Mouse (Mus musculus): ENCODE data around the gene Mecom.

The Mecom gene

DNA sequence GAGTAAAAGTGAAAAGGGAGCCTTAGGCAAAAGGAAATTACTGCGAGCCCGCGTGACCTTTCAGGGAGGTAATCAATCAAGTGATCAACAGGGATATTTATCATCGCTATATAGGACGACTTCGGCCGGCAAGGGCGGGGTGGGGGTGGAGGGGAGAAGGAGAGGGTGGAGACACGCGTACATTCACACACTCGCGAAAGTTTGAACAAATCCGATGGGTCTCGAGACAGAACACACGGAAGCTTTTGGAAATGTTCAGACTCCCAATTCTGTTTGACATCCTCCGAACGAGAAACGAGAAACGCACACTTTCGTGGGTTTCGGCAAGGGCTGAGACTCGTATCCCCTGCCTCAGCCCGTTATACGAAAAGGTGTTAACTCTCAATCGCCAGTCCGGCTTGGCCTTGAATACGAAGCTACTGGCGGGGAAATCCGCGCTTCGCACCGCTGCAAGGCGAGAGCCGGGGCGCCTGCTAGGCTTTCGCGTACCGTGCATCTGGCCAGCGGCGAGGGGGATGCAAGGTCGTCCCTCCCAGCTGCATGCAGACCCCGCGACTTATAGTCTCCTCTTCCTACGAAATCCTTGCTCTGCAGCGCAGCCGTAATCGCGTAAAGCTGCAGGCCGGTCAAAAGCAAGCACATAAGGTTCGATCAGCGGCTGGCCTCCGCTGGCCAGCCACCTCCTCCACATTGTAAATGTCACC is 33.6 kb downstream of the Mecom start:
- no peak for DNase-seq (ENCODE audit: low spot score in 2 of 2)

DNA sequence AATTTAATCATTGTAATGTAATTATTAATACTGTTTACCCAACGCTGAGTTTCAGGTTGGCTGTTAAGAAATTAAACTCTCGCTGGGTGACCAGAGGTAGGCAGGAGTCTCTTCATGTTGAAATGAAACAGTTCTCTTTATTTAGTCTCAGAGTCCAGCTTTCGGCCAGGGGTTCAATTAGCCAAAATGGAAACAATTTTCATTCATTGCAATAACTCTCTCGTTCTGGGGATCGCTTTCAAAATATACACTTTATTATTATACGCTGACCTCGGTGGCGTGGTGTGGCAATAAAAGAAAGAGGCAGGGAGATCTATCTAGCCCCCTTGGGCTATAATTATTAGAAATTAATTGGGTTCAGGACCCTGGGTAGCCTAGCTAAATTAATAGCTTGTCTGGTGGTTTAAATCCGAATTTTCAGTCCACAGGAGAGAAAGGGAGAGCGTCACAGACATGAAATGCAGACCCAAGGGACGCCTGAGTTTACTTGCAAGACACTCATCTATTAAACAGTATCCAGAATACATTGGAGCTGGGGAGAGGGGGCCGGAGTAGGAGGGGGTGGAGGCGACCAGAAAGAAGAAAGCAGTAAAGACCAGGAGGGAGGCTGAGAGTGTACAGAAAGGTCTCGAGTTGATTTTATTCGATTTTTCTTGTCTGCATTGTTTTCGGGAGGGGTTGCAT is 34.4 kb downstream of the Mecom start:
- DNase-seq (ENCODE audit: low spot score in 2 of 2): no peak

DNA sequence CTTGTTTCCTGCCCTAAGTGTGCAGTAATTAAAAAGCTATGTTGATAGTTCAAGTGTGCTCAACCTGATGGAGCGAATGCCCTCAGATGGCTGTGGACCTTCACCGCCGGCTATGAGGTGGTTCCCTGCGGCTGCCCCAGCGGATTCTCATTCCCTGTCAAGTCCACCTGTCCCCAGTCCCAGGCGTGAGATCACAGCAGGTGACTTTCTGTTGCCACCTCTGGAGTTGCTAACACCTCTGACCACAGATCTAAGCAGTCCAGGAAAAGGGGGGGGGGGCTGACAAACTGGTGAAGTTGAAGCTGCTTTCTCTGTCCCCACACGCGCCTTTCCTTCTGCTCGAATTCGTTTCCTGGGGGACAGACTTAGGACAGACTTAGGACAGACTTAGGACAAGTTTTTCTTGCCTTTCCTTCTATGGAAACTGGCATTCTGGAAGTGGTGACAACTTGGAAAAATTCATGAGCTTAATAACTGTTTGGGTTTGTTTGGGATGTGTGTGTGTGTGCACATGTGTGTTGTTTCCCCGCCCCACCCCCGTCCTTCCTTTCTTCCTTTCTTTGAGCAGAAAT is 35.3 kb downstream of the Mecom start:
- no peak for DNase-seq (ENCODE audit: low spot score in 2 of 2)

DNA sequence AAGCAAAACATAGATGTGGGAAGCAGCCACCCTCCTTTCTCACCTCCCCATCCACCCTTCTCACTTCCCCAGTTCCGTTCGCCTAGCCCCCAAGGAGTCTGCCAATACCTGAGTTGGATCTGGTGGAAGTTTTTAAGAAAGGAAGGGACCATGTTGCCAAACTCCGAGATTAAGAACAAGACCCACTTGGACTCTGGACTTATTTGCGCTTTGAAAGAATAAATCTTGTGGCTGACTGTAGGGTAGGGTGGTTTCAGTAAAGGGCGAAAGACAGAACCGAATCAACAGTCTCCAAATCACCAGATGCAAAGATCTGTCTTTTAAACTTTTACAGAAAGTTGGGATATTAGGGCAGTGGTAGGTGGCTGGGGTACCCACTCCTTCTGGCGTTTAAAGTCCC is 36.0 kb downstream of the Mecom start:
- no peak for DNase-seq (ENCODE audit: low spot score in 2 of 2)

DNA sequence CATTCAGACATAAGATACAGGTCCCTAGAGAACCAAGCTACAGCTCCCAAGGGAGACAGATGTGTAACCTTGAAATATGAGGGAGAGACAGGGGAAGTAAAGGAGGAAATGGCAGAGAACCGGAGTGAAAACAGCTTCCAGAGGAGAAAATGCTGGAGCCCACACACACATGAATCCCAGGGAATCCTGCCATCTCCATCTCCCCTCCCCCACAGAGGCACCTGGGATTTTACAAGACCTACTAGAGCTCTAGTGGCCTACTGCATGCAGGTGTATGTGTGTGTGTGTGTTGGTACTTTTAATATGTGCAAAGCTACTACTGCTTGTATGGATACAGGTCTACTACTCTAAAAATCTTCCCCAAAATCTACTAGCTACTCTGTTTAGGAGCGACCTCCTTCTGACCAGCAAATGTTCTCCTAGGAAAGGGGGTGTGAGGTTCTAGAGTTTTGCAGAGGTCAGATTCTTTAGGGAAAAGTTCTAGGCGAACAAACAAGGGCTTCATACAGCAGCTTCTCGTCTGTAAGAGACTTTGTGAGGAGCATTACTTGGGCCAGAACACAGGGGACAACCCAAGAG is 36.7 kb downstream of the Mecom start:
- no peak for DNase-seq (ENCODE audit: low spot score in 2 of 2)

DNA sequence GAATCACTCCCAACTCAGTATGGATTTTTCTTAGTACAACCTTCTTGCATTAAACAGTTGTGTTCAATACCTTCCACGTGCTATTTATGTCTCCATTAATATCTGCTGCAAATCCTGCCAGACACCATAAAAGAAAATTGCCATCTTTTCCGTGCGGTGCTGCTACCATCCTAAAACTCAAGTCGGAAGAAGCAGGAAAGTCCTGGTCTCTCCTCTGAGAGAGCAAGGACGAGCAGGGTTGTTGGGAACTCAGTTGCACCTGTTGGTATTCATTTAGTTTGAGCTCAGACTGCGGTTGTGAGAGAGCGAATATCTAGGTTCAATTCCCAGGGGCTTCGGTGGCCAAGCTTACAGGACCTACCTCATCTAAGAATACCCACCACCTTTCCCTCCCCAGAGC is 37.2 kb downstream of the Mecom start:
- no peak for DNase-seq (ENCODE audit: low spot score in 2 of 2)

DNA sequence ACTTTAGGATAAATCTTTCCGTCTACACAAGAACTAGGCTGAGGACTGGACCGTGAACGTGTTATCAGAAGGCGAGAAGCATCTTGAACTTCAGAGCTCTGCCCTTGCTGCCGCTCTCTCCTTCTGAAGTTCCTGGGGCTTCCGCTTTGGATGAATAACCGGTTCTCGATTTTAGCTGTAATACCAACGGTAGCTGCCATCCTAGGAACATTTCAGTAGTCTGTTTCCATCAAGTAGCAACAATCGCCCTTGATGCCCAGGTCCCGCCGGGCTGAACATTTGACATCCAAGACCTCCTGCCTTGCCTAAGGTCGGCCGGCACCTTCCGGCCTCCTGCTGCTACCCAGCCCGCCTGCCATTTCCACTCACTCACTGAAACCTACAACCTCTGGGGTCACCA is 37.7 kb downstream of the Mecom start:
- no peak for DNase-seq (ENCODE audit: low spot score in 2 of 2)

DNA sequence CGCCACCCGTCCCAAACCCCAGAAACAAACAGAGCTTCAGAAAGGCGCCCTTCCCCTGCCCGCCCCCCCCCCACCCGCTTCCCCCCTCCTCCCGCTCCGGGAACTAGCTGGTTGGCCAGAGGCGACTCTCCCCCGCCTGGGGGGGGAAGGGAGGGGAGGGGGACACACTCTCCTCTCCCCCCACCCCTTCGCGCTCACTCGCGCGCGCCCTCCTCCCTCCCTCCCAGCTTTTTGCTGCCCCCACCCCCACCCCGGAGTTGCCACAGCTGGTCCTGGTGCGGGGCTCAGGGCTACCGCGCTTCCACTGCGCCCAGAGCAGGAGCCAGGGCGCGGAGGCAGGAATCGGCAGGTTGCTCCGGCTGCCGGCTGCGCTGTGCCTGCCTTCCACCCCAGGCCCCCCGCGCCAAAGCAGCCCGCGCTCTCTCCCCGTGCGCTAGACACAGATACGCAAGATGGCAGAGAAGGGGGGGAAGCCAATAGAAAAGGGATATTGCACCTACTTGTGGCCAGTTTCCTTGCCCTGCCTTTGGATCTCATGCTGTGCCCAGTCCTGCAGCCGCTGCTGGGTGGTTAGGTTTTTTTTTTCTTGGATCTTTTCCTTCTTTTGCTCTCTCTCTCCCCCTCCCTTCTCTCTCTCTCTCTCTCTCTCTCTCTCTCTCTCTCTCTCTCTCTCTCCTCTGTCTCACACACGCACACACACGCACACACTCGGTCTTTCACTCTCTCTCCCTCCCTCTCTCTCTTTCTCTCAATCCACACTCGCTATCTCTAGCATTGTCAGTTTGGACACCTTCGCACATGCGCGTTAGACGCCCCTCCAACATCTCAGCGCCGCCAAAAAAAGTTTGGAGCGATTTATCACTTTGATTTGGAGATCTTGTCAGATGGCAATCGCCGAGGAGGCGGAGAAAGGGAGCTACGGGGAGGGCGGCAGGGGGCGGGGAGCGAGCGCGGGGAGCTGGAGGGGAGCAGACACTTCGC is 38.6 kb downstream of the Mecom start:
- no peak for DNase-seq (ENCODE audit: low spot score in 2 of 2)

DNA sequence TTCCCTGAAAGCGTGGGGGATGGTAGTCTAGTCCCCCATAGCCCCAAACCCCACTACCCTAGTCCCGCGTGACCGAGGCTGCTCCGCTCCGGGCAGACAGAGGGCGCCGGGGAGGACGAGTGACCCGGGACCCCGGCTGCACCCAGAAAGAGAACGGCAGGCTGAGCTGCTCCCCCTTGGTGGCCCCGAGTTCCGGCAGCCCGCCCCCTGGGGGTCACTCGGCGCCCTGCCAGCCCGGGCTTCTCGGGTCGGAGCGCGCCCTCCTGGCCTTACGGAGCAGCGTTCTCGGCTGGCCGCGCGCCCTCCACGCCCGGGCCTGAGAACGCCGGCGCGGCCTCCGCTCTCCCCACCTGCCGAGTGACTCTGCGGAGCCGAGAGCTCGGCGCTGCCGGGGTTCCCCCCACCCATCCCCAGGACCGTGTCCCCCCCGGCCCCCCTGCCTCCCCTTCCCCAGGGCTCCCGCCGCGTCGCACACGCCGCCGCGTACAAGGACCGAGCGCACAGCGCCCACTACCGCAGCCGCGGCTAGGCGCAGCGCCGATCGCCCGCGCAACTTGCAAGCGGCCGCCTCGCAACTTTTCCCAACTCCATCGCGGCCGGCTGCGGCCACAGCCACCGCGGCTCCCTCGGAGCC is 39.4 kb downstream of the Mecom start:
- peak in 1 of 2 experiments; percentile 49 for DNase-seq (ENCODE audit: low spot score in 2 of 2)

DNA sequence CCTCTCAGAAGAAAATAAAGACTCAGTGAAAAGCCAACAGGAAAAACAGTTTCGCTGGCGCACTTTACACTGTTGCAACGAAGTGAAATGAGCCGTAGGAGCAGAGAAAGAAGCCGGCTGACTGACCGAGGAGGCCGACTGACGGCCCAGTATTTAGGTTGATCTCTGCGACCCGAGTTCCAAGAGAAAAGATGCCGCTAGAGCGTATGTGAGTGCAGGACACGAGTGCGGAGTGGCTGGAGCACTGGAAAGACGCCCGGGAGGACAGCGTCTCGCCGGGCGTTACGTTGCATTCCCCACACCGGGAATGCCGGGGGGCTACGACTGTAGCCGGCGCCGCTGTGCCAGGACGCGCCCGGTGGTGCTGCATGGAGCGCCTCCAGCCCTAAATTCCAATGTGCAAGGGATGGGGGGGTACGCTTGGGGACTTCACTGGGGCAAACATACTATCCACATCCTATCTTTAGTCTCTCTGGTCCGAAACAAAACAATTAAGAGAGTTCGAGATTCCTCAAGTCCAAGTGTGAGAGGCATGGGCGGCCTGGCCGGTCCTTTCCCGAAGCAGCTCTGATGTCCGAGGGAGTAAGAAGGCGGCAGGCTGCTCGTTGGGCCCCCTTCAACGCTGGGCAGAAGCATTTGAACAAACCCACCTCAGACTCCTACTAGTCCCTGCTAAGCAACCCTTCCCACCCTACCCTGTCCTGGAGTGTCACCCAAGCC is 40.1 kb downstream of the Mecom start:
- no peak for DNase-seq (ENCODE audit: low spot score in 2 of 2)

DNA sequence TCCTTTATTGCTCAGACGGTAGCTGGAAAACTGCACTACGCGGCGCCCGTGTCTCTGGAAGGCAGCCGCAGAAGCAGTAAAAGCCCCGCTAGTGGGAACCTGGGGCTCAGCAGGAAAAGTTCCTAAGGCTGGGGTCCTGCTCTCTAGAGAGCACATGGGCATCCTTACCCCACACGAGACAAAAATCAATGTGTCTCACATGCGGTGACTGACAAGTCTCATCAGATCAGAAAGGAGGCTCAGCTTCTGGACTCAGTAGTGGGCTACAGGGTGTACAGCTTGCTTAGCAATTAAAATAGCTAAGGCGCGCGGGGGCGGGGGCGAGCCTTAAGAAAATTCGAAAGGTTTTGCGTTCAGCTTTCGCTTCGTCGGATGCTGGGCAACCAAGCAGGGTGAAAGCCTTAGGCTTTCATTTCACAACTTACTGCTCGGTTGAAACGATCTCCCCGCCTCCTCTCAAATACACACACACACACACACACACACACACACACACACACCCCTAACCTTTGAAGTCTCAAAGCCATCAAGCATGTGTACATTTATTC is 40.7 kb downstream of the Mecom start:
- peak in 1 of 2 experiments; percentile 38 for DNase-seq (ENCODE audit: low spot score in 2 of 2)

DNA sequence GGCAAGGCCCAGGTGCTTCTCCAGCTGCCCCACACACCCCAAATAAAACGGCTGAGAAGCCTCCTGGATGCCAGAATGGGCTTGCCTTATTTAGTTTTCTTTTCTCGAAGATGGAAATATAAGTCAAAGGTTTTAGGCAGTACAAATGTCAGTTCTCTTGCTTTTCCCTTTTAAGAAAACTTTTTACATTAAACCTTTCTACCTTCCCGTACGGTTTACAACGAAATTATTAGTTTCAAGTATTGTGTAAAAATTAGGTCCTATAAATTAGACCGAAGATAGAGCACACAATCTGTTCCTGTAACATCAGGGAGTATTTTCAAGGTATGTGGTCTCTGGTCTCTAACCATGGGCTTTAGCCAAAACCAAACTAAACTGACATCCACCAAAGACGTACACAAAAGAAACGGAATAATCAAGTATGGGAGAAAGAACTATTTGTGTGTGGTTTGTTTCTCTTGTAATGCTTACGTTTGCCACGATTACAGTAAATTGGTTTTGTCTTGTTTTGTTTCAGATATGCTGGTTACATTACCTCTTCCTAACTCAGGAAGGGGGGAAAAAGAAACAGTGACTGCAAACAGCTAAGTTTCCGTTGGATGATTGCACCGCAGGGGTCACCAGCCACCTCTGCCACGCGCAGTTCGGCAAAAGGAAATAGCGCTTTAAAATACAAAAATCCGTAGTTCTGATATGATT is 41.3 kb downstream of the Mecom start:
- DNase-seq (ENCODE audit: low spot score in 2 of 2): no peak

DNA sequence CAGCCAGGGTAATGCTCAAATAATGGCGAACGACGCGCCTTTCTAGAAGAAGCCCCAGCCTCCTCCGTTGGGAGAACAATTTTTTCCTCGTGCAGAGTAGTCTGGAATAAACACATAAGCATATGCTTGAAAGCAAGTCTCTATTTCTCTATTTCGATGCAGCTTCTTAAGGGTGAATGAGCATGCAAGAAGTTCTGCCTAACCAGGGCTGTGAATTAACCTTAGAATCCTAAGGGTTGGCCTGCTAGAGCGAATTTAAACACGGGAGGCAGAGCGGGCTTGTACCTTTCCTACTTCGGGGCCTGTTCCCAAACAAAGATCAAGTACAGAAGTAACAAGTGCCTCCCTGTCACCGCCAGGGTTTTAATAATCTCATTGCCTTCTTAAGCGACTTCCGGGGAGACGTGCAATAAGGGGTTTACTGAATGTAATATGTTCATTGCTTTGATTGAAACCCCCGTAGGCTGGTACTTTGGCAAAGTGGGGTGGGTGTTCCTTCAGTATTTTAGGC is 42.0 kb downstream of the Mecom start:
- DNase-seq (ENCODE audit: low spot score in 2 of 2): no peak

DNA sequence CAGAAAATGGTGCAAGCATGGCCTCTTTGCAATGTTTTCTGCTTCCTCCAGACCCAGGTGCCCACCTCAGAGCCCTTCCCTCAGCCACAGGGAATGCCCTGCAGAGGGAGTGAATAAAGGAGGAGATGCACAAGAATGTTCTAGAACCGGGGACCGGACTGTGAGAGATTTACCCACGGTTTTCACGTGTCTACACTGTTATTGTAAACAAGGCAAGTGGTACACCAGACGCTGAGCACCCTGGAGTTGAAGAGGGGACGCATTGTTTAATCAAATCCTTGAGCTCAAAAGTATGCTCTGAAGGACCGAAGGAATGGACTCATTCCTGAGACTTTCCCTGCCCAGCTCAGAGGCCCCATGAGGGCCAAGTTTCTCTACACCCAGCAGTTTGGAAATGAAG is 43.2 kb downstream of the Mecom start:
- no peak for DNase-seq (ENCODE audit: low spot score in 2 of 2)

DNA sequence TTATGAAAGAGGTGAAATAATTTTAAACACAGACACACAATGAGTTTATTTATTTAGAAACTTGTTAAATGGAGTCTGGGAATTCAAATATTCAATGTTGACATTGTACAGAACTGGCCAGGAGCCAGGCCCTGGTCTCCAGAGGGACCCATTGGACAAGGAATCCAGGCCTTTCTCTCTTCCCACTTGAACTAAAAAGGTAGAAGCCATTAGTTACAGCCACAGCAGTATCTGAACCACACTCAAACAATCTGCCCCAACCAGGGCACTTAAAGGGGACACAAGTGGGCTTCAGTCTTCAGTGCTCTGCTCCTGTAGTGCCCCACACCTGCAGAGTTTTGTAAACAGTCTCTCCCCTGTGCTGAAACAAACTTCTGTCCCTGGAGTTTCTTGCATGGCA is 44.0 kb downstream of the Mecom start:
- DNase-seq (ENCODE audit: low spot score in 2 of 2): no peak

DNA sequence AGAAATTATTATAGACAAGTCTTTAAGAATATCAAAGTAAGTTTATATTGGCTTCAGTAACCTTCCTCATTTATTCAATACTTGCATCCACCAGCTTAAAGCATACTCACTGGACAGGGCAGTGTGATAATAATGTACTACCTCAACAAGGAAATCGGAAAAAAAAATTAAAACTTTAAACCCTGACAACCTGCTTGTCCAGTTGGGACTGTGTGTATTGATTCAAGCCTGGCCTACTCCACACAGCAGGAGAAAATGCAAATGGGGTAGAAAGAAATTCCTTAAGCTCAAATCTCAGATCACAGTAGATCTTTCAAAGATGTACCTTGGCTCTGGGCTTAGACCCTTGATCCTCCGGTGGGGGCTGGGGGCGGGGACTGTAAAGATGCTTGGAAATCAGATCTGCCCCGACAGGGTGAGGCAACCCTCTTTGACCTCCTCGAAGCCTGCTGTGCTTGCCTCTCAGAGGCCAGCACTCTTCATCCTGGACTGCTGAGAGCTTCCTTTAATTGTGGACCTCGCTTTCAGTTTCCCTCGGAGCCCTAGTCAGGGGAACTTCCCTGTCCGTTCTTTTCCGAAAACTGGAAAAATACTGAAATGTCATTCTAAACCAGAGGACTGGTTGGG is 49.5 kb downstream of the Mecom start:
- no peak for DNase-seq (ENCODE audit: low spot score in 2 of 2)

DNA sequence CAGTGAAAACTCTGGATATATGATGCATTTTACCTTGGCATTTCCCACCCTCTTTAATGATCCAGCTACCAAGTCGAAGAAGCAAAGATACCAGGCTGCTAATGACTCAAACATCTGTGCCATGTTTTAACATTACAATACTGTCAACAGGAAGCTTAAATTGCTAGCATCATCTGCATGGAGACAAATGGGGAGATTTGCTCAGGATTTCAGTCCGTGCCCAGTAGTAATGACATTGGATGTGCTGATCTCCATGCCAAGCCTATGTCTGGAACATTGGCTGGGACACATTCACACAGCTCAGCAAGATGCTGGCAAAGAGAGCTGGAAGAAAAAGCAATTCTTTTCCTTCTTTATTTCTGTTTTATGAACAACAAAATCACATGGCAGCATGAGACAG is 53.4 kb downstream of the Mecom start:
- DNase-seq (ENCODE audit: low spot score in 2 of 2): no peak

DNA sequence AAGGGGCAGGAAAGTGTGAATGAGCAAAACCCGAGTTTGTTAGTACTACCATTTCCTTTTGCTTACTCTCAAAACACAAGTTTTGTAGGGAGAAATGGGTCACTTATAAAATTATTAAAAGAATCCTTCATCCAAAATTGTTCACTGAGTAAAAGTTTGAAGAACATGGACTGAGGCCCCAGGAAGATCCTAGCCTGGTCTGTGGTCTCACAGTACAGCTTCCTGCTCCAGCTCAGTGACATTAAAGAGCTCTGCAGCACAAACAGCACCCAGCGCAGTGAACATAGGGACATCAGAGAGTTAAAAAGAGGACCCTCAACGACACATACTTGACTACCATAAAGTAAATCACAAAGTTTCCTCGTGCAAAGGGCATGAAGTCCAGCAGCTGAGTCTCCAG is 59.0 kb downstream of the Mecom start:
- DNase-seq (ENCODE audit: low spot score in 2 of 2): no peak

DNA sequence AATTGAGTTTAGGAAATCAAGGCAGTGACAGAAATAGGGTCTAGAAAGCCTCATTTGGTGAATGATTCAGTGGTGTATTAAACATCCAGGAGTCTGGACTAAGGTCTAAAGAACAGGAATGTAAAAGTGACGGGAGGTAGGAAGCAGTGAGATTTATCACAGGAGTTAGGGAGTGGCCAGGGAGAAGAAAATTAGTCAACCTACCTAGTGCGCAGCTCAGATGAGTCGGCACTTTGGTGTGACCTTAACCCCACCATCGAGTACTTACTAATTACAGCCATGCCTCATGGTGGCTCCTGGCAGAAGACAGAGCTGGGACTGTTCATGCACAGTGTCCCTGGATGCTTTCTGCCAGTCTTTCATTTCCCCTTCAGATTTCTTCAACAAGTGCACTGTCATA is 61.4 kb downstream of the Mecom start:
- no peak for DNase-seq (ENCODE audit: low spot score in 2 of 2)
